Mouse (Mus musculus) cortical plate, adult 2 months (tissue): Measurements from ENCODE around the gene Ift88.

Experiments
- CTCF ChIP-seq: fragments of 200-500 bp; IDR thresholded peaks from 2 replicates; pipeline ENCODE4 v1.5.1; 2011; ENCODE audit warnings: mild to moderate bottlenecking, control low read depth, low read length; ENCODE audit not compliant: insufficient read depth; ENCODE audit errors: extremely low read depth
- POLR2A ChIP-seq: fragments of 200-500 bp; IDR thresholded peaks from 2 replicates; pipeline ENCODE4 v1.6.1; 2011; ENCODE audit warnings: mild to moderate bottlenecking, low read length, control low read depth; ENCODE audit not compliant: insufficient read depth; ENCODE audit errors: extremely low read depth

DNA sequence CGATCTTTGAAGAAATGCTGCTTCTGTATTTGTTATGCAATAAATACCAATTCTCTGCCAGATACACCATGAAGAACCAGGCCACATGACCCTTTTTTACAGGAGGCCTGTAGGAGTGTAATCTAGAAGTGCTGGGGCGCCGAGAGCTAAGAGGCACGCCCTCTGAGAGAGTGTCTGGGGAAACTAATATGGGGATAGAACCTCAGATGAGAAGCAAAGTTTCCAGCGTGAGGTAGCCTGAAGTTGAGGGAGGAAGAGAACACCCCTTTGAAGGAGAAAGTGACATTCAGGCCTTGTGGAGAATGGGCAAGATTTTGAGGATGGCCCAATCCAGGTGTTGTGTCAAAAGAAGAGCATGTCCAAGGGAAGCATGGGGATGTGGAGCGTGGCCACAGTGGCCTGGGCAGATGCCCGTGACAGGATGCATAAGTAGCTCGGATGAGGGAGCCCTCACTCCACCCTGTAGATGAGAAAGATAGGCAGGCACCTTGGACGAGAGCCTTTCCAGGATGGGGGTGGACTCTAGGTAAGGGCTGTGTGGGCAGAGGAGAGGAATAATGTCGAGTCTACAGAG lies 102.3 kb downstream of the Ift88 start:
- TF ChIP-seq POLR2A: no peak
- TF ChIP-seq CTCF: no peak
